Mouse (Mus musculus): ENCODE data around the gene Sry. TPM values are rescaled to one million over a fixed set of nuclear protein-coding genes. Genes with fewer than 3 reads are reported as not detected.

Gene Sry
- polyA plus RNA-seq (2014; fragmentation: Nextera tagmentation; extraction: Ambion mirVana): not detected in 2 replicates

GRCm38 (mm10) chrY:2663558-2663957, at the start of gene Sry:
Gene Sry, minus strand, starts transcription at chrY:2663658.
- WGBS: 78% methylated on average over 2 of the region's 2 CpGs

More at GRCm38 (mm10) chrY:2663558-2663957, at the start of gene Sry:
- H3K4me1 ChIP-seq (ENCODE audit: control insufficient read depth, insufficient read depth, low read length): no peaks in the 10 kb centered on the region
- no peak within 1 kb of the TSS for H3K27ac ChIP-seq (ENCODE audit: low read depth, low read length)
- H3K36me3 ChIP-seq (ENCODE audit: control insufficient read depth, insufficient read depth, low read length): no peaks in the 10 kb centered on the region
- H3K4me2 ChIP-seq (ENCODE audit: low read depth, low read length): no peak within 1 kb of the TSS
- no peak within 1 kb of the TSS for H3K9ac ChIP-seq (replicated peaks; ENCODE audit: low read depth, low read length)
- H3K9me3 ChIP-seq (ENCODE audit: control insufficient read depth, low read length): no peaks in the 10 kb centered on the region
- H3K27me3 ChIP-seq (ENCODE audit: control insufficient read depth, insufficient read depth, low read length): no peaks in the 10 kb centered on the region
- no peak for ATAC-seq (ENCODE audit: low read depth)
- H3K4me3 ChIP-seq (ENCODE audit: low read depth, low read length): no peak within 1 kb of the TSS

Other genes starting within 250 kb of the Sry start
- gene H2al2c, start 64.6 kb downstream of the Sry start, polyA plus RNA-seq (2014; fragmentation: Nextera tagmentation; extraction: Ambion mirVana): not detected in 2 replicates
- not detected in 2 replicates for gene H2al2b, start 57.0 kb upstream of the Sry start, polyA plus RNA-seq (2014; fragmentation: Nextera tagmentation; extraction: Ambion mirVana)
- not detected in 2 replicates for gene Gm4064, start 132.5 kb upstream of the Sry start, polyA plus RNA-seq (2014; fragmentation: Nextera tagmentation; extraction: Ambion mirVana)
- not detected in 2 replicates for gene Rbmy, start 167.0 kb upstream of the Sry start, polyA plus RNA-seq (2014; fragmentation: Nextera tagmentation; extraction: Ambion mirVana)
- gene Gm10256, start 167.0 kb upstream of the Sry start, polyA plus RNA-seq (2014; fragmentation: Nextera tagmentation; extraction: Ambion mirVana): not detected in 2 replicates
- gene Gm10352, start 237.3 kb upstream of the Sry start, polyA plus RNA-seq (2014; fragmentation: Nextera tagmentation; extraction: Ambion mirVana): not detected in 2 replicates